Mouse (Mus musculus): ENCODE measurements around the gene Mlf1.

- no peak for TF ChIP-seq CTCF (IDR thresholded peaks at IDR 0.05; ENCODE audit: extremely low read depth, insufficient read depth, insufficient read length, insufficient replicate concordance)
- no peak for TF ChIP-seq POLR2A (IDR thresholded peaks at IDR 0.05; ENCODE audit: low read depth, low read length)
Observed at GRCm38 (mm10) chr3:67374360-67374778, 472 bp downstream of the Mlf1 start.
